Mouse (Mus musculus) heart, embryonic 12.5 days (tissue): ENCODE results near the gene Gm12253. TPM values are rescaled to one million over a fixed set of nuclear protein-coding genes. Genes with fewer than 3 reads are reported as not detected.

Source experiments
- ATAC-seq: fragments of 200-750 bp; cut with Nextera tagmentation; 2 replicates; pipeline ENCODE4 v1.8.0; 2017; ENCODE audit warnings: moderate TSS enrichment, moderate library complexity; ENCODE audit not compliant: insufficient number of reproducible peaks, low FRiP score
- H3K27ac ChIP-seq: fragments of 300-500 bp; sonication (generic); 2 replicates; pipeline ENCODE4 v1.5.1; 2016; ENCODE audit warnings: mild to moderate bottlenecking, moderate library complexity; ENCODE audit not compliant: poor library complexity, severe bottlenecking
- H3K27me3 ChIP-seq: fragments of 300-500 bp; sonication (generic); replicated peaks from 2 replicates; pipeline ENCODE4 v1.6.1; 2016; ENCODE audit warnings: mild to moderate bottlenecking, moderate library complexity
- H3K36me3 ChIP-seq: fragments of 300-500 bp; sonication (generic); 2 replicates; pipeline ENCODE4 v1.6.1; 2016; ENCODE audit warnings: mild to moderate bottlenecking, moderate library complexity
- H3K4me1 ChIP-seq: fragments of 300-500 bp; sonication (generic); replicated peaks from 2 replicates; pipeline ENCODE4 v1.6.1; 2016; ENCODE audit warnings: mild to moderate bottlenecking
- H3K4me2 ChIP-seq: fragments of 300-500 bp; sonication (generic); 2 replicates; pipeline ENCODE4 v1.6.1; 2016; ENCODE audit warnings: mild to moderate bottlenecking, moderate library complexity
- H3K4me3 ChIP-seq: fragments of 300-500 bp; sonication (generic); 2 replicates; pipeline ENCODE4 v1.5.1; 2016; ENCODE audit warnings: mild to moderate bottlenecking
- H3K9ac ChIP-seq: fragments of 300-500 bp; sonication (generic); 2 replicates; pipeline ENCODE4 v1.6.1; 2016; ENCODE audit warnings: mild to moderate bottlenecking, moderate library complexity
- H3K9me3 ChIP-seq: fragments of 300-500 bp; sonication (generic); replicated peaks from 2 replicates; pipeline ENCODE4 v1.6.1; 2016; ENCODE audit warnings: mild to moderate bottlenecking, moderate library complexity
- WGBS: fragments of 180-500 bp; shearing (Covaris S2); methylation state at CpG from one replicate; pipeline ENCODE4 v1.1.7; 2016; 5-methylcytosine and 5-hydroxymethylcytosine counted together
- polyA plus RNA-seq: library from polyadenylated mRNA; unstranded; fragments of >200 nt; fragmentation: Nextera tagmentation; extraction: Ambion mirVana; gene quantifications from 2 replicates; pipeline ENCODE4 v1.2.1, GENCODE M21; 2016

The Gm12253 gene
- polyA plus RNA-seq, result not detected in 2 replicates

GRCm38 (mm10) chr11:58432259-58432658 lies at the start of gene Gm12253:
Gene Gm12253 (plus strand): TSS chr11:58432559.
- 0 out of 2 replicates have a peak, but pooled peaks cover 4% of the 10 kb centered on the region for H3K27me3 ChIP-seq
- 74% methylated on average over 3 of the region's 3 CpGs for WGBS
- H3K9ac ChIP-seq, result no peak within 1 kb of the TSS
- no peaks in the 10 kb centered on the region for H3K9me3 ChIP-seq
- H3K4me2 ChIP-seq, result no peak within 1 kb of the TSS
- no peak for ATAC-seq
- H3K4me3 ChIP-seq, result no peak within 1 kb of the TSS
- no peaks in the 10 kb centered on the region for H3K4me1 ChIP-seq
- no peaks in the 10 kb centered on the region for H3K36me3 ChIP-seq
- H3K27ac ChIP-seq, result no peak within 1 kb of the TSS

GRCm38 (mm10) chr11:58399985-58400645 lies 32.2 kb upstream of the Gm12253 start:
- no peaks in the 10 kb centered on the region for H3K36me3 ChIP-seq
- ATAC-seq, result no peak
- WGBS, result 59% methylated on average over 6 of the region's 6 CpGs
- H3K4me2 ChIP-seq, result no peak overlapping the region
- H3K9me3 ChIP-seq, result no peaks in the 10 kb centered on the region
- H3K4me3 ChIP-seq, result no peak overlapping the region
- no peak overlapping the region for H3K27ac ChIP-seq
- no peaks in the 10 kb centered on the region for H3K27me3 ChIP-seq
- H3K4me1 ChIP-seq, result peaks cover 4% of the 10 kb centered on the region; the same call in 1 of the 2 replicates
- H3K9ac ChIP-seq, result no peak overlapping the region

- H3K27ac ChIP-seq, result no peak overlapping the region
- no peak for ATAC-seq
- no peaks in the 10 kb centered on the region for H3K27me3 ChIP-seq
- 49% methylated on average over 5 of the region's 5 CpGs for WGBS
- H3K36me3 ChIP-seq, result no peaks in the 10 kb centered on the region
- H3K9me3 ChIP-seq, result no peaks in the 10 kb centered on the region
- H3K9ac ChIP-seq, result no peak overlapping the region
- no peak overlapping the region for H3K4me3 ChIP-seq
- no peak overlapping the region for H3K4me2 ChIP-seq
- H3K4me1 ChIP-seq, result peaks cover 4% of the 10 kb centered on the region; the same call in 1 of the 2 replicates
Measured at GRCm38 (mm10) chr11:58400655-58401054, 31.7 kb upstream of the Gm12253 start.

GRCm38 (mm10) chr11:58408066-58408465 lies 24.3 kb upstream of the Gm12253 start:
- WGBS, result 67% methylated on average over 3 of the region's 3 CpGs
- Histone ChIP-seq H3K4me2 (no peak overlapping the region), H3K9ac (no peak overlapping the region), H3K27ac (no peak overlapping the region), H3K4me3 (no peak overlapping the region), H3K36me3 (no peaks in the 10 kb centered on the region), H3K9me3 (no peaks in the 10 kb centered on the region), H3K27me3 (no peaks in the 10 kb centered on the region), H3K4me1 (no peaks in the 10 kb centered on the region)
- ATAC-seq, result no peak

GRCm38 (mm10) chr11:58418336-58418735 lies 14.0 kb upstream of the Gm12253 start:
- Histone ChIP-seq H3K27ac (no peak overlapping the region), H3K36me3 (no peaks in the 10 kb centered on the region), H3K4me1 (peaks cover 16% of the 10 kb centered on the region), H3K27me3 (no peaks in the 10 kb centered on the region), H3K4me3 (no peak overlapping the region), H3K9me3 (peaks cover 3% of the 10 kb centered on the region; the same call in 1 of the 2 replicates), H3K9ac (no peak overlapping the region), H3K4me2 (peak overlapping the region; percentile 10; the same call in 1 of the 2 replicates)
- no peak for ATAC-seq
- WGBS, result 51% methylated on average over 3 of the region's 3 CpGs

- no peak within 1 kb of the TSS for H3K27ac ChIP-seq
- peaks cover 16% of the 10 kb centered on the region for H3K4me1 ChIP-seq
- H3K4me2 ChIP-seq, result no peak within 1 kb of the TSS
- H3K9me3 ChIP-seq, result peaks cover 3% of the 10 kb centered on the region; the same call in 1 of the 2 replicates
- H3K36me3 ChIP-seq, result no peaks in the 10 kb centered on the region
- no peaks in the 10 kb centered on the region; the same call in 1 of the 2 replicates for H3K27me3 ChIP-seq
- WGBS, result 52% methylated on average over 1 of the region's 1 CpGs
- no peak within 1 kb of the TSS for H3K9ac ChIP-seq
- ATAC-seq, result no peak
- H3K4me3 ChIP-seq, result no peak within 1 kb of the TSS
Measured at GRCm38 (mm10) chr11:58420815-58421214, 11.5 kb upstream of the Gm12253 start, which contains the start of gene 1810065E05Rik. Gene 1810065E05Rik (plus strand): TSS chr11:58421111.

- Histone ChIP-seq H3K4me1 (no peaks in the 10 kb centered on the region), H3K27ac (no peak overlapping the region), H3K36me3 (no peaks in the 10 kb centered on the region), H3K9ac (no peak overlapping the region), H3K9me3 (no peaks in the 10 kb centered on the region), H3K4me3 (no peak overlapping the region), H3K4me2 (no peak overlapping the region), H3K27me3 (0 out of 2 replicates have a peak, but pooled peaks cover 4% of the 10 kb centered on the region)
- 56% methylated on average over 5 of the region's 5 CpGs for WGBS
- ATAC-seq, result no peak
Measured at GRCm38 (mm10) chr11:58437866-58438265, 5.5 kb downstream of the Gm12253 start.

GRCm38 (mm10) chr11:58452759-58453158 lies 20.4 kb downstream of the Gm12253 start, which contains the start of gene Lypd9:
Gene Lypd9 (minus strand): TSS chr11:58452923.
- peaks cover 10% of the 10 kb centered on the region; the same call in 1 of the 2 replicates for H3K9me3 ChIP-seq
- H3K27me3 ChIP-seq, result no peaks in the 10 kb centered on the region
- H3K4me3 ChIP-seq, result no peak within 1 kb of the TSS
- ATAC-seq, result no peak
- H3K27ac ChIP-seq, result no peak within 1 kb of the TSS
- H3K4me2 ChIP-seq, result no peak within 1 kb of the TSS
- no peaks in the 10 kb centered on the region for H3K36me3 ChIP-seq
- H3K4me1 ChIP-seq, result no peaks in the 10 kb centered on the region
- WGBS, result 90% methylated on average over 9 of the region's 9 CpGs
- H3K9ac ChIP-seq, result no peak within 1 kb of the TSS

GRCm38 (mm10) chr11:58453592-58453991 lies 21.2 kb downstream of the Gm12253 start:
- Histone ChIP-seq H3K9me3 (peaks cover 5% of the 10 kb centered on the region; the same call in 1 of the 2 replicates), H3K4me1 (no peaks in the 10 kb centered on the region), H3K27me3 (no peaks in the 10 kb centered on the region), H3K9ac (no peak overlapping the region), H3K36me3 (no peaks in the 10 kb centered on the region), H3K4me2 (no peak overlapping the region), H3K4me3 (no peak overlapping the region), H3K27ac (no peak overlapping the region)
- ATAC-seq, result no peak
- WGBS, result 51% methylated on average over 4 of the region's 4 CpGs

GRCm38 (mm10) chr11:58462170-58462569 lies 29.8 kb downstream of the Gm12253 start, which contains the start of gene Olfr30:
Gene Olfr30 (minus strand): TSS chr11:58462270.
- no peaks in the 10 kb centered on the region for H3K27me3 ChIP-seq
- no peaks in the 10 kb centered on the region for H3K36me3 ChIP-seq
- no peak for ATAC-seq
- H3K4me2 ChIP-seq, result no peak within 1 kb of the TSS
- no peaks in the 10 kb centered on the region for H3K4me1 ChIP-seq
- H3K27ac ChIP-seq, result no peak within 1 kb of the TSS
- no peak within 1 kb of the TSS for H3K4me3 ChIP-seq
- 0 out of 2 replicates have a peak, but pooled peaks cover 3% of the 10 kb centered on the region for H3K9me3 ChIP-seq
- H3K9ac ChIP-seq, result no peak within 1 kb of the TSS
